Mouse (Mus musculus) neural tube, embryonic 14.5 days (tissue): Measurements from ENCODE around the gene Lhx4. TPM values are rescaled to one million over a fixed set of nuclear protein-coding genes. Genes with fewer than 3 reads are reported as not detected.

Experiments
- ATAC-seq: fragments of 200-750 bp; cut with Nextera tagmentation; 2 replicates; pipeline ENCODE4 v1.8.0; 2017; ENCODE audit warnings: low read depth, mild to moderate bottlenecking, moderate TSS enrichment, moderate library complexity
- H3K27ac ChIP-seq: fragments of 300-500 bp; sonication (generic); 2 replicates; pipeline ENCODE4 v1.5.1; 2014; ENCODE audit warnings: low read depth, mild to moderate bottlenecking, control low read depth, low read length, moderate library complexity, mixed read lengths
- H3K27me3 ChIP-seq: fragments of 300-500 bp; sonication (generic); 2 replicates; pipeline ENCODE4 v1.6.1; 2014; ENCODE audit warnings: low read length; ENCODE audit not compliant: control insufficient read depth, insufficient read depth
- H3K36me3 ChIP-seq: fragments of 300-500 bp; sonication (generic); 2 replicates; pipeline ENCODE4 v1.6.1; 2014; ENCODE audit warnings: low read length, mixed read lengths; ENCODE audit not compliant: control insufficient read depth, insufficient read depth
- H3K4me1 ChIP-seq: fragments of 300-500 bp; sonication (generic); 2 replicates; pipeline ENCODE4 v1.6.1; 2014; ENCODE audit warnings: low read length; ENCODE audit not compliant: control insufficient read depth, insufficient read depth
- H3K4me2 ChIP-seq: fragments of 300-500 bp; sonication (generic); 2 replicates; pipeline ENCODE4 v1.6.1; 2014; ENCODE audit warnings: mild to moderate bottlenecking, low read depth, low read length, control low read depth
- H3K4me3 ChIP-seq: fragments of 300-500 bp; sonication (generic); 2 replicates; pipeline ENCODE4 v1.5.1; 2014; ENCODE audit warnings: low read depth, low read length, control low read depth, mixed read lengths
- H3K9ac ChIP-seq: fragments of 300-500 bp; sonication (generic); replicated peaks from 2 replicates; pipeline ENCODE4 v1.6.1; 2014; ENCODE audit warnings: low read depth, mild to moderate bottlenecking, control low read depth, low read length, mixed read lengths
- H3K9me3 ChIP-seq: fragments of 300-500 bp; sonication (generic); 2 replicates; pipeline ENCODE4 v1.6.1; 2016; ENCODE audit warnings: low read length; ENCODE audit not compliant: control insufficient read depth
- WGBS: fragments of 180-500 bp; shearing (Covaris S2); extraction: QIAGEN DNeasy Blood & Tissue Kit; methylation state at CpG from one replicate; pipeline ENCODE4 v1.1.7; 2014; 5-methylcytosine and 5-hydroxymethylcytosine counted together
- polyA plus RNA-seq: library from polyadenylated mRNA; unstranded; fragments of >200 nt; fragmentation: Nextera tagmentation; extraction: Ambion mirVana; gene quantifications from 2 replicates; pipeline ENCODE4 v1.2.1, GENCODE M21; 2014

Gene Lhx4
- polyA plus RNA-seq = 4.7 and 5.8 TPM in 2 replicates

DNA sequence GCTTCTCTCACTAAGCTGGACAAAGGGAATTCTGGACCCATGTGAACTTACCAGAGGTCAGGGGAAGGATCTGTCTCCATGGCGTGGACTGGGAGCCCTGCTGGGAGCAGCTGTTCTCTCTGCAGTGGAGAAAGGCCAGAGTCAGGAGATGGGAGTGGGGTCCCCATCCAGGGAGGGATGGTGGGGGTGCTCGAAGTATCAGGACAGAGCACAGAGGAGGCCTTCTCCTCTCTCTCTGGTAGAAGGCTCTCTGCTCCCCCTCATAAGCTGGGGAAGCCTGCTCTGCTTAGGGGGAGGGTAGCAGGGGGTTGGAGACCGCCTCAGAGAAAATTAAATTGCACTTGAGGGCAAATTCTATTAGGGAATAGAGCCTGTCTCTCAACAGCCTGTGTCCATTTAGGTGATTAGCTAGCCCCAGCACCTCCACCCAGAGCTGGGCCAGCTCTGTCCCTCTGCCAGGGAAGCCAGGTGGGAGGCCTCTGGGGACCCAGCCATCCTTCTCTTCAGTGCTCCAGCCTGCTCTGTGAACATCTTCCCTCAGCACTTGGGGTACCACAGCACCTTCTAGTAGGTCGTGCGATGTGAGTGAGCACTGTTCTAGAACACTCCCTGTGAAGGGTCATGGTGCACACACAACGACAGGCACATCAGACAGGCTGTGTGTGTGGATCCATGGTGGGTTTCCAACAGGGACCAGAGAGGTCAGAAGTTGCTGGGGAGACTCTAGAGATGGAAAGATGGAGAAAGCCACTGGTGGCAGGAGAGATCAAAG lies at the start of gene Lhx4:
TSS of gene Lhx4 (minus strand) at position 201 of the 772 bp plus-strand sequence.
- Histone ChIP-seq H3K4me3 (no peak within 1 kb of the TSS), H3K9me3 (no peaks in the 10 kb centered on the region), H3K36me3 (no peaks in the 10 kb centered on the region), H3K27ac (no peak within 1 kb of the TSS), H3K4me1 (no peaks in the 10 kb centered on the region), H3K4me2 (no peak within 1 kb of the TSS), H3K27me3 (peaks cover 45% of the 10 kb centered on the region), H3K9ac (no peak within 1 kb of the TSS)
- no peak; the same call in 1 of the 2 replicates for ATAC-seq
- 66% methylated on average over 6 of the region's 6 CpGs for WGBS

DNA sequence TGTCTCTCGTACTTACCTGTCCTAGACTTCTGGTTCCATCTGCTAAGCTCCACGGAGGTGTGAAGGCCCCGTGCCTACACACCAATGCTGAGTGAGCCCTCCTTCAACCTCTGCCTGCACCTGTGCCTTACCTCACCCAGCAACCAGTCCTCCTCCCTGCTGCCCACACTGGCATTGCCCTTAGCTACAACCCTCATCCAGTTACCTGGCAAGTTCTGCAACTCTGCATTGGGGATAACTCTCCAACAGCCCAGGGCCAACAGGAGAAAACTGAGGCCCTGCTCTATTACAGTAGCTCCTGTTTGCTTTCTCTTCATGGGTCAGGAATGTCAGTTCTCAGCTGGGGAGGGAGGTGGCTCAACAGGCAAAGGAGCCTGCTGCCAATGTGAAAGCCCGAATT lies 46.5 kb upstream of the Lhx4 start:
- 95% methylated on average over 4 of the region's 4 CpGs for WGBS
- ATAC-seq = no peak
- H3K4me2 ChIP-seq = no peak overlapping the region
- H3K4me1 ChIP-seq = no peaks in the 10 kb centered on the region
- H3K9me3 ChIP-seq = no peaks in the 10 kb centered on the region
- H3K27ac ChIP-seq = no peak overlapping the region
- no peaks in the 10 kb centered on the region for H3K36me3 ChIP-seq
- H3K27me3 ChIP-seq = no peaks in the 10 kb centered on the region
- H3K4me3 ChIP-seq = no peak overlapping the region
- no peak overlapping the region for H3K9ac ChIP-seq

DNA sequence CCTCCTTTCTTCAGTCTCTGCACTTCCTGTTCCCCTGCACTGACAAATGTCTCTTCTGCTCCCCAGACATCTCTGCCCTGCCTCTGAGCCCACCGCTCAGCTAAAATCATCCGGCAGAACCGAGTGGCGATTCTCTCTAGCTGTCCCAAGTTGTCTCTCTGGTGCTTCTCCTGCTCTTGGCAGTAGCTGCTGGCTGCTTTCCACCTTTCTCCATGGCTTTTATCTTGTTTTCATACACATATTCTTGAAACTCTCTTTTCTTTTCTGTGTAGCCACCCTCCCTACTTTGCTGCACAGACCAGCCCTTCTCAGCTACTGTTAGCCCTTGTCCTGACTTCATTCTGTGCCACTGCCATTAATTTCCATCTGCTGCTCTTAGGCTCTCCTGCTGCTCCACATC lies 45.9 kb upstream of the Lhx4 start:
- no peaks in the 10 kb centered on the region for H3K9me3 ChIP-seq
- H3K36me3 ChIP-seq = no peaks in the 10 kb centered on the region
- no peak overlapping the region for H3K4me3 ChIP-seq
- no peaks in the 10 kb centered on the region for H3K4me1 ChIP-seq
- no peak for ATAC-seq
- no peak overlapping the region for H3K27ac ChIP-seq
- H3K27me3 ChIP-seq = no peaks in the 10 kb centered on the region
- WGBS = 90% methylated on average over 4 of the region's 4 CpGs
- no peak overlapping the region for H3K9ac ChIP-seq
- H3K4me2 ChIP-seq = no peak overlapping the region

DNA sequence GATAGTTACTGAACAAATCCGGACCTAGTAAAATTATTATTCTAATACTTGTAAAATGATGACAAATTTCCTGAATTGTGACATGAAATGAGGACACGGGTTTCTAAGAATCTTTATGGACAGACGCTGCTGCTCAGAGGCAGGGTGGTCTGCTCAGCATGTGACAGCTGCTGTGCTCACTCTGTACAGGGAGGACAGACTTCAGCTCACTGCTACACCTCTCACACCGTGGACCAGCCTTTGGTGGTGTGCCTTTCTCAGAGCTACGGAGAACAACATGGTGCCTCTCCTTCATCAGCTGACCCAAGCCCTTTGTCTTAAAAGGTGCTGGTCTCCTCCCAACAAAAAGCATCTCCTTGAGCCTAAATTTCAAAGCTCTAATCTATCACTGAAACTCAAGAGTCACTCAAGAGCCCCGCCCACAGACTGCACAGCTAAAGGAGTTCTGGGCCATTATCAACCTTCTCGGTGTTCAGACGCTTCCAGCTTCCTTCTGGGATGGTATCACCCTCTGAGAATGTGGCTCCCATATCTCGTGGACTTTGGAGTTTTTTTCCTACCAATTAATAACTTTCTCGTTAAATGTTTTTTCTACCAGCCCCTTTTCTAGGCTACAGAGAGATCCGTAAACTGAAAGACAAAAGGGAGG lies 45.4 kb upstream of the Lhx4 start:
- Histone ChIP-seq H3K36me3 (no peaks in the 10 kb centered on the region), H3K27ac (no peak overlapping the region), H3K27me3 (no peaks in the 10 kb centered on the region), H3K4me2 (no peak overlapping the region), H3K9ac (no peak overlapping the region), H3K4me3 (no peak overlapping the region), H3K9me3 (no peaks in the 10 kb centered on the region), H3K4me1 (no peaks in the 10 kb centered on the region)
- 87% methylated on average over 11 of the region's 11 CpGs for WGBS
- no peak for ATAC-seq

DNA sequence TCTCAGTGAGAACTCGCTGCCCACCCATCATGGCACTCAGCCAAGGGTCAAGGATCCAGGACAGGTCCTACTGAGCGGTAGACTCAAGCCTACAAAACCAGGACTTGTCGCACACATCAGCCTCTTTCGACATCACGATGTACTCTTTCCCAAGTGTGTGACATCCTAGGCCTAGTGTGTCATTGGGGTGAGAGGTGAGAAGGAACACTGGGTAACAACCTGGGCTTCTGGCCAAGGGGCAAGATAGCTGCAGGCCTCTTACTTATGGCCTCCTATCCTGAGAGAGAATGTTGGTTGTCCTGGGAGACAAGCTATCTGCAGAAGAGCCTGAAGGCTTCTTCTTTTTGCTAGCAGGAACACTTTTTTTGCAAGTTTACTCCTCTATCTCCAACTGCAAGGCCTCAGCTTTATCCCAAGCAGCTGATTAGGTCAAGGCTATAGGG lies 44.3 kb upstream of the Lhx4 start:
- no peak overlapping the region for H3K4me2 ChIP-seq

DNA sequence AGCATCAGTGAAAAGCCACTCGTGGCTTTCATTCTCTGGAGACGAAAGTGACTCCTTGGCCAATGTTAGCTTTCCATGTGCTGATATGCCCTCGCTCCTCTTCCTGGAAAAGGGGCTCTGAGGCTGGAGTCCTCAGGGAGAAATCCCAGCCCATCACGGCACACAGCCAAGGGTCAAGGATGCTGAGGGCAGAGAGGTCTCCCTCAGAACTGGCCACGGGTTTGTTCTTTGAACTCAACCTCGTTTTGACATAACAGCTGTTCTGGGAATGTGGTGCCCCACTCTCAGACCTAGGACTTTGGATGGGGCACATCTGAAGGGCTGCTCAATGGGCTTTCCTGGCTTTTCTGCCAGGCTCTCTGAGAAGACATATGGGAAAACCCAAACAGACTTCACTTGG lies 43.4 kb upstream of the Lhx4 start:
- Histone ChIP-seq H3K27ac (no peak overlapping the region), H3K9ac (no peak overlapping the region), H3K27me3 (no peaks in the 10 kb centered on the region), H3K4me3 (no peak overlapping the region), H3K4me1 (peaks cover 11% of the 10 kb centered on the region), H3K9me3 (no peaks in the 10 kb centered on the region), H3K4me2 (no peak overlapping the region), H3K36me3 (no peaks in the 10 kb centered on the region)
- ATAC-seq = no peak
- WGBS = 93% methylated on average over 6 of the region's 6 CpGs

More for the DNA sequence above, 44.3 kb upstream of the Lhx4 start:
- Histone ChIP-seq H3K4me1 (peaks cover 4% of the 10 kb centered on the region; the same call in 1 of the 2 replicates), H3K27me3 (no peaks in the 10 kb centered on the region), H3K9me3 (no peaks in the 10 kb centered on the region), H3K27ac (no peak overlapping the region), H3K9ac (no peak overlapping the region), H3K36me3 (no peaks in the 10 kb centered on the region), H3K4me3 (no peak overlapping the region)
- ATAC-seq = no peak
- 95% methylated on average over 5 of the region's 5 CpGs for WGBS

DNA sequence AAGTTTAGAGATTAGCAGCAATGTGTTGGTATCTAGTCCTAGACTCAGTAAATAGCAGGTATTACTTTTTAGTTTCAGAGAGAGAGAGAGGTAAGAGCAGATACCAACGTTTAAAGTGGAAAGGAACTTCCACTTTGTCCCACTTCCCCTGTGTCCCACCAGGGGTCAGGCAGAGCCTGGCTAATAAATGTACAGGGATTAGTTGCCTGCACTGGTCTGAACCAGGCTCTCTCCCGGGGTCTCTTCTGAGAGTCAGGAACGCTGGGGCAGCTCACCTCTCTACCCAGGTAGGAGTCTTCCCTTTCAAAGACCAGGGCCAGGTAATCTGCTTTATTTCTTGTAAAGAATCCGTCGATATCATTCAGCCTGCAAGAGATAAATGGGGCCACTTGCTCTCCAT lies 40.4 kb upstream of the Lhx4 start:
- Histone ChIP-seq H3K9ac (no peak overlapping the region), H3K4me2 (no peak overlapping the region), H3K4me3 (no peak overlapping the region), H3K27ac (no peak overlapping the region), H3K9me3 (no peaks in the 10 kb centered on the region), H3K27me3 (no peaks in the 10 kb centered on the region), H3K36me3 (peaks cover 11% of the 10 kb centered on the region; the same call in 1 of the 2 replicates), H3K4me1 (peaks cover 12% of the 10 kb centered on the region)
- no peak for ATAC-seq
- 68% methylated on average over 5 of the region's 5 CpGs for WGBS

DNA sequence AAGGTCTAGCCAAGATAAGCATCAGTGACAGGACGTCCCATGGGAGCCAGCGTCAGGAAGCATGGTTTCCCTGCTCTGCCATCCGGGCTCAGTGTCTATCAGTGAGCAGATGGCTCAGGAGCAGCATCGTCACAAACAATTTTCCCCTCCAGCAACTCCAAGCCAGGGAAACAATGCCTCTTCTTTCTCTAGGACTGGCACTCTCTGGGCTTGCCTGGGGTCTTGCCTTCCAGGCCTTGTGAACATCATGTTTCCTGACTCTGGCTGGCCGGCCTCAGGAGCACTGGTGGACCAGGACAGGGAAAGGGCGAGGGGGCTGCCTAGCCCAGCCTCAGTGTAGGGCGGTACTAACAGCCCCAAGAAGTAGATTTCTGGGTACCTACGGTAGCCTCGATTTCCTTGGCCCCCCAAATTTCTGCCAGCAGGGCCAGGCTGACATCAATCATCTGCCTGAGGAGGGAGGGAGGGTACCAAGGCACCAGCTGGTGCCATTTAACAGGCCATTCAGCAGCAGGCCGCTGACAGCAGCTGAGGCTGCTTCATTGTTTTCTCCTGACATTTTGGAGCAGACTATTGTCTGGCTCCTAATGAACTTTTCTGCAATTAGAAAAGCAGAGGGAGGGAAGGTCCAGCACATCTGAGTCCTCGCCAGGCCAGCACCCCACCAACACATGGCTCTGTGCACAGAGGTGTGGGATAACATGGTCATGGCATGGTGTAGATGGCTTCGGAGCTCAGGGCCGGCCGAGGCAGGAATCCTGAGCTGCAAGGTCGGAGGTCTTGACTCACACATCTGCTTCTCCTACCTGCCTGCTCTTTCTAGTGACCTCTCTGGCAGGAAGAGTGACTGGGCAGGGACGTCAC lies 38.9 kb upstream of the Lhx4 start:
- 26% methylated on average over 16 of the region's 16 CpGs for WGBS
- Histone ChIP-seq H3K4me1 (peaks cover 12% of the 10 kb centered on the region), H3K9me3 (no peaks in the 10 kb centered on the region), H3K27ac (peak overlapping the region; percentile 45), H3K27me3 (no peaks in the 10 kb centered on the region), H3K4me3 (no peak overlapping the region), H3K36me3 (peaks cover 11% of the 10 kb centered on the region; the same call in 1 of the 2 replicates), H3K4me2 (no peak overlapping the region), H3K9ac (no peak overlapping the region; the same call in 1 of the 2 replicates)
- peak; percentile 78 for ATAC-seq
